Mouse (Mus musculus) heart, embryonic 12.5 days (tissue): ENCODE measurements around the gene Hscb. TPM values are rescaled to one million over a fixed set of nuclear protein-coding genes. Genes with fewer than 3 reads are reported as not detected.

ENCODE experiments used
- ATAC-seq: fragments of 200-750 bp; cut with Nextera tagmentation; 2 replicates; pipeline ENCODE4 v1.8.0; 2017; ENCODE audit warnings: moderate TSS enrichment, moderate library complexity; ENCODE audit not compliant: insufficient number of reproducible peaks, low FRiP score
- H3K27ac ChIP-seq: fragments of 300-500 bp; sonication (generic); 2 replicates; pipeline ENCODE4 v1.5.1; 2016; ENCODE audit warnings: mild to moderate bottlenecking, moderate library complexity; ENCODE audit not compliant: poor library complexity, severe bottlenecking
- H3K27me3 ChIP-seq: fragments of 300-500 bp; sonication (generic); replicated peaks from 2 replicates; pipeline ENCODE4 v1.6.1; 2016; ENCODE audit warnings: mild to moderate bottlenecking, moderate library complexity
- H3K36me3 ChIP-seq: fragments of 300-500 bp; sonication (generic); 2 replicates; pipeline ENCODE4 v1.6.1; 2016; ENCODE audit warnings: mild to moderate bottlenecking, moderate library complexity
- H3K4me1 ChIP-seq: fragments of 300-500 bp; sonication (generic); replicated peaks from 2 replicates; pipeline ENCODE4 v1.6.1; 2016; ENCODE audit warnings: mild to moderate bottlenecking
- H3K4me2 ChIP-seq: fragments of 300-500 bp; sonication (generic); 2 replicates; pipeline ENCODE4 v1.6.1; 2016; ENCODE audit warnings: mild to moderate bottlenecking, moderate library complexity
- H3K4me3 ChIP-seq: fragments of 300-500 bp; sonication (generic); 2 replicates; pipeline ENCODE4 v1.5.1; 2016; ENCODE audit warnings: mild to moderate bottlenecking
- H3K9ac ChIP-seq: fragments of 300-500 bp; sonication (generic); 2 replicates; pipeline ENCODE4 v1.6.1; 2016; ENCODE audit warnings: mild to moderate bottlenecking, moderate library complexity
- H3K9me3 ChIP-seq: fragments of 300-500 bp; sonication (generic); replicated peaks from 2 replicates; pipeline ENCODE4 v1.6.1; 2016; ENCODE audit warnings: mild to moderate bottlenecking, moderate library complexity
- WGBS: fragments of 180-500 bp; shearing (Covaris S2); methylation state at CpG from one replicate; pipeline ENCODE4 v1.1.7; 2016; 5-methylcytosine and 5-hydroxymethylcytosine counted together
- polyA plus RNA-seq: library from polyadenylated mRNA; unstranded; fragments of >200 nt; fragmentation: Nextera tagmentation; extraction: Ambion mirVana; gene quantifications from 2 replicates; pipeline ENCODE4 v1.2.1, GENCODE M21; 2016

The Hscb gene
- polyA plus RNA-seq, 1 experiment from 2014 or later = 32.3 TPM

DNA sequence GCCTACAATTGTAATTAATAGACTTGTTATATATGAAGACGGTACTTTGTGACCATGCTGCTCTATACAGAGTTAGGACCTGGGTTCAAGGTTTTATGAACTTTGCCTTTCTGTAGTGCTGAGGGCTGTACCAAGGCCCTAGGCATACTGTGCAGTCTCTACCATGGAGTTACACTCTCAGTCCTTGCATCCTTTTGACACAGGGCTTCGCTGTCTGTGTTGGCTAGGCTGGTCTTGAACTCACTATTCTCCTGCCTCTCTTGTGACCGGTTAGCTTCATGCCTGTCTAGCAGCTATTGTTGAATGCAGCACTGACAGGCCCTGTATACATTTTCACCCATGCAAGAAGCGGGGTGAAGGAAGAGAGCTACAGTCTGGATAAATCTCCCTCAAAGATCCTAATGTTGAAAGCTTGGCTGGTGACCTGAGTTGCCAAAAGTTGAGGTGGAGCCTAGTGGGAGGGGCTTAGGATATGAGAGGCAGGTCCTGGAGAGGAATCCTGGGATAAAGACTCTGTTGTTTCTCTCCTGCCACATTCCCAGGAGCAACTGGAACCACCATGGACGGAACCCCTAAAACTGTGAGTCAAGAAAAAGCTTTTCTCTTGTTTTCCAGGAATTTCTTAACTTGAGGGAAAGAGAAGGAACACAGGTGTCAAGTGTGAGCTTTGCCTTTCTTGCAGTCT is 8.4 kb downstream of the Hscb start:
- H3K4me2 ChIP-seq = no peak overlapping the region
- no peak overlapping the region for H3K27ac ChIP-seq
- H3K27me3 ChIP-seq = no peaks in the 10 kb centered on the region
- 87% methylated on average over 5 of the region's 5 CpGs for WGBS
- no peak overlapping the region for H3K4me3 ChIP-seq
- H3K9ac ChIP-seq = no peak overlapping the region
- H3K9me3 ChIP-seq = no peaks in the 10 kb centered on the region
- peaks cover 5% of the 10 kb centered on the region for H3K4me1 ChIP-seq
- H3K36me3 ChIP-seq = peaks cover 27% of the 10 kb centered on the region; the same call in 1 of the 2 replicates
- no peak for ATAC-seq

- peaks cover 16% of the 10 kb centered on the region; the same call in 1 of the 2 replicates for H3K36me3 ChIP-seq
- H3K4me2 ChIP-seq = no peak overlapping the region
- no peak for ATAC-seq
- no peaks in the 10 kb centered on the region for H3K9me3 ChIP-seq
- WGBS = 85% methylated on average over 5 of the region's 5 CpGs
- no peak overlapping the region for H3K4me3 ChIP-seq
- no peak overlapping the region for H3K9ac ChIP-seq
- 0 out of 2 replicates have a peak, but pooled peaks cover 5% of the 10 kb centered on the region for H3K27me3 ChIP-seq
- no peak overlapping the region for H3K27ac ChIP-seq
- no peaks in the 10 kb centered on the region for H3K4me1 ChIP-seq
Measured at GRCm38 (mm10) chr5:110827576-110827975, 12.0 kb downstream of the Hscb start.

DNA sequence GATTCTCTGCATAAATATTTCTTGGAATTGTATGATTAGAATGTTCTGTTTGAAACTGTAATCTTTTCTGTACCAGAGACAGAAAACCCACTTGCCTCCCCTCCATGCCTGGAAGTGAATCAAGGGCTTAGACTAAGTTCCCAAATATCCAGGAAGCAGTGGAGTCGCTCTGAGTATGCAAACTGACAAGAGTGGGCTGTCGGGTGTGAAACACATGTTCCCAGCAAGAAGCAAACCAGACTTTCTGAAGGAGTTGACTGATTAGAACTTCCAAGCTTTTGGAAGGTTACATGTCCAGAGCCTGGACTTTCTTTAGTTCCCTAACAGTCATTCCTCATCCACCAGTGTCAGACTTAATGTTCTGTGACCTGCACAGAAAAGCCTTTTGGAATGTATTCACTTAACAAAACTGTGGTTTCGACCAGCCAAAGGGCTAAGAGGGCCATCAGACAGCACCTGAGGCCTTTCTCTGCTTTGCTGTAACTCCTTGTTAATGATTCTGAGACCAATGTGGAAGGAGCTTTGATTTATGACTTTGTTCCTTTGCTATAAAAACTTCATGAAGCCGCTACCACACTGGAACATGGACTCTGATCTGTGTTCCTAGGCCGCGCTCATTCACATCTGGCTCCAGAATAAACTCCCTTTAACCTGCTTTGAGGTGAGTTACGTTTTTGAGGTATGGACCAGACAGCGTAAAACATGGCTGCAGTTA is 12.6 kb downstream of the Hscb start:
- no peak overlapping the region for H3K27ac ChIP-seq
- H3K4me2 ChIP-seq = no peak overlapping the region
- 0 out of 2 replicates have a peak, but pooled peaks cover 5% of the 10 kb centered on the region for H3K27me3 ChIP-seq
- H3K9me3 ChIP-seq = no peaks in the 10 kb centered on the region
- no peaks in the 10 kb centered on the region for H3K4me1 ChIP-seq
- H3K9ac ChIP-seq = no peak overlapping the region
- H3K36me3 ChIP-seq = peaks cover 16% of the 10 kb centered on the region; the same call in 1 of the 2 replicates
- ATAC-seq = no peak
- WGBS = 80% methylated on average over 8 of the region's 8 CpGs
- H3K4me3 ChIP-seq = no peak overlapping the region

- Histone ChIP-seq H3K9me3 (no peaks in the 10 kb centered on the region), H3K27me3 (0 out of 2 replicates have a peak, but pooled peaks cover 5% of the 10 kb centered on the region), H3K9ac (no peak overlapping the region), H3K27ac (no peak overlapping the region), H3K36me3 (0 out of 2 replicates have a peak, but pooled peaks cover 8% of the 10 kb centered on the region), H3K4me2 (no peak overlapping the region), H3K4me3 (no peak overlapping the region), H3K4me1 (no peaks in the 10 kb centered on the region)
- WGBS = 85% methylated on average over 4 of the region's 4 CpGs
- ATAC-seq = no peak
Measured at GRCm38 (mm10) chr5:110824421-110824820, 15.2 kb downstream of the Hscb start.

DNA sequence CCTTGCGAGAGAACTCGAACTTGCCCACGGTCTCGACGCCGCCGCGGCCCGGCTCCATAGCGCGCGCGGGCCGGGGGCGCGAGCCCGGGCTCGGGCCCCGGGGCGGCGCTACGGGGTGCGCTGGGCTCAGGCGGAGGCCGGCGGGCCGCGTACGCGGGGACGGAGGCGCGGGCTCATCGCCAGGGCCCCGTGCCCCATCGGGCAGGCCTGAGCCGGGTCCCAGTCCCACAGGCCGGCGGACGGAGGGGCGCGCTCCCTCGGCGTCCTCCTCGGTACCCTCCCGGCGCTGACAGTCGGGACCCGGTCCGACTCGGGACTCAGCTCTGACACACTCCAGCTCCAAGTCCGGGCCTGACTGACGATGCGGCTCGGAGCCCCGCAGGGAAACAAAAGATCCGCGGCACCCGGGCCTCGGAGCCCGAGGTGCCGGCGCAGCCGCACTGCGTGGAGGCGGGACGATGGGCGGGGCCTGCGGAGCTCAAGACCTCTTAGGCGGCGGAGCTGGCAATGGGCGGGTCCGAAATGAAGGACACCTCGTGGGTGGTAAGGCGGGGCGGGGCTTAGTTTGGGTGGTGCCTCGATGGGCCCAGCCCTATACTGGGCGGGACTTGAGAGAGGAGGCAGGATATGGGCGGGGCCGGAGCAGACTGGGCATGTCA is 29.8 kb downstream of the Hscb start, which contains the start of gene Ulk1:
Gene Ulk1 (minus strand): TSS at position 431 of the 659 bp plus-strand sequence.
- Histone ChIP-seq H3K9me3 (no peaks in the 10 kb centered on the region), H3K4me2 (peak within 1 kb of the TSS; percentile 91), H3K36me3 (0 out of 2 replicates have a peak, but pooled peaks cover 2% of the 10 kb centered on the region), H3K9ac (peak within 1 kb of the TSS; percentile 92), H3K27ac (peak within 1 kb of the TSS; percentile 81), H3K4me3 (peak within 1 kb of the TSS; percentile 86), H3K27me3 (no peaks in the 10 kb centered on the region), H3K4me1 (peaks cover 24% of the 10 kb centered on the region)
- ATAC-seq = peak; percentile 96
- WGBS = under 1% methylated on average over 79 of the region's 80 CpGs

GRCm38 (mm10) chr5:110808821-110809666 is 30.5 kb downstream of the Hscb start:
- Histone ChIP-seq H3K27ac (peak overlapping the region; percentile 81), H3K27me3 (no peaks in the 10 kb centered on the region), H3K9ac (peak overlapping the region; percentile 92), H3K4me1 (peaks cover 24% of the 10 kb centered on the region), H3K4me2 (peak overlapping the region; percentile 91), H3K36me3 (0 out of 2 replicates have a peak, but pooled peaks cover 3% of the 10 kb centered on the region), H3K9me3 (no peaks in the 10 kb centered on the region), H3K4me3 (peak overlapping the region; percentile 86)
- no peak for ATAC-seq
- 1% methylated on average over 27 of the region's 27 CpGs for WGBS

DNA sequence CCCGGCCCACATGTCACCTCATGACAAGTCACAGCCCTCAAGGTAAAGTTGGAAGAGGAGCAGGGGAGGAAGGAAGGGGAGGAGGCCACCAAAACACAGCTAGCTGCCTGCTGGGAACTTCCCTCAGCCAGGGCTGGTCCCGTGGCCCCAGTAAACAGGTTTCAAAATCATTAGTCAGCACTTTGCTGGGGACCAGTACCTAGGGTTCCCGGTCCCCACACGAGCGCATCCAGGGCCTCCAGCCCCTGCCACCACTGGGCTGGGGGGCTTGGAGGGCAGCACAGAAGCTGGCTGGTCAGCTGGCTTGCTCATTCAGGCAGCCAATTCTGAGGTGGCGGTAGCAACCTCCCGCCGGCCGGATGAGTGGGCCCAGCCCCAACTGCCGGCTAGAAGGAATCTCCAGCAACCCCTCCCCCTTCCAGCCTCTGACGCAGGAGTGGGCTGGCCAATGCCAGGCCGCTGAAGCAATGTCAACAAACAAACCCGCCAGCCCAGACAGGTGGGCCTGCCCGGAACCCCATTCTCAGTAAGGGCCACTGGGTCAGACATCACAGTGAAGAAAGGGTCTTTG is 31.4 kb downstream of the Hscb start:
- Histone ChIP-seq H3K36me3 (0 out of 2 replicates have a peak, but pooled peaks cover 5% of the 10 kb centered on the region), H3K27me3 (no peaks in the 10 kb centered on the region), H3K9ac (peak overlapping the region; percentile 92), H3K4me2 (peak overlapping the region; percentile 91), H3K27ac (peak overlapping the region; percentile 72), H3K4me3 (peak overlapping the region; percentile 86), H3K4me1 (peaks cover 24% of the 10 kb centered on the region), H3K9me3 (no peaks in the 10 kb centered on the region)
- ATAC-seq = peak; percentile 85
- 2% methylated on average over 14 of the region's 14 CpGs for WGBS

DNA sequence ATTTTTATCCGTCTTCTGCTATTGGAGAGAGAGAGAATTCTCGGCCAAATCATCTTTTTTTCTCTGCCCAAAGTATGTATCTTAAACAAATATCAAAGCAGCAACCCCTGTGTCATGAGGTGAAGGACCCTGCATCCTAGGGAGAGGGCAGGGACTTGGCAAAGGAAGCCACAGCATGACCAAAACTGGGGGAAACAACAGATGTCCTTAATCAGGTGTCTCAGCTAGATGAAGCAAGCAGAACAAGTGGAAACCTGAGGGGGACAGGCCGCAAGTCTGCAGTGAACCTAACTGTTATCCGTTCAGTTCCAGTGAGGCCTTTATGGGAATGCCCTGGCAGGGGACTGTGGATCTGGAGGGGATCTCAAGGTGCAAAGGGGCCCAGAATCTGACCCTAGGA is 32.1 kb downstream of the Hscb start:
- 80% methylated on average over 4 of the region's 4 CpGs for WGBS

DNA sequence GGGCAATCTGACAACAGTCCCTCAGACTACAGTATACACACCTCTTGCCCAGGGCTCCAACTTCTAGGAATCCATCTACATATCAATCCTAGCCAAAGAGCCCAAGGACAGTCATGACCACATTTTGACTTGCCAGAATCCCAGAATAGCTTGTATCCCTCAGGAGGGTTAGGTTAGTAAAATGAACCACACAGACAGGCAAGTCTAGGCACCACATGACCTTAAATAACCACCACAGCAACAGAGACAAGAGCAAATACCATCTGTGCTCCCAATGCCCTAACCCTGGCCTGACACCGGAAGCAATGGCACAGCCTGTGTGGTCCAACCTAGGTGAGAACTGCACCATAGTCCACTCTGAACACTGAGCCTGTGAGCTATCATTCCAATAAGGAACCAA is 32.9 kb downstream of the Hscb start:
- WGBS = 85% methylated on average over 1 of the region's 1 CpGs
- no peak for ATAC-seq

More for the DNA sequence above, 32.1 kb downstream of the Hscb start:
- peak overlapping the region; percentile 86 for H3K4me3 ChIP-seq
- peak overlapping the region; percentile 91 for H3K4me2 ChIP-seq
- no peaks in the 10 kb centered on the region for H3K9me3 ChIP-seq
- 0 out of 2 replicates have a peak, but pooled peaks cover 5% of the 10 kb centered on the region for H3K36me3 ChIP-seq
- peak overlapping the region; percentile 72 for H3K27ac ChIP-seq
- H3K27me3 ChIP-seq = no peaks in the 10 kb centered on the region
- no peak for ATAC-seq
- peak overlapping the region; percentile 92 for H3K9ac ChIP-seq
- peaks cover 25% of the 10 kb centered on the region for H3K4me1 ChIP-seq

GRCm38 (mm10) chr5:110806154-110806553 is 33.4 kb downstream of the Hscb start:
- 96% methylated on average over 4 of the region's 4 CpGs for WGBS
- Histone ChIP-seq H3K27ac (no peak overlapping the region), H3K36me3 (peaks cover 16% of the 10 kb centered on the region; the same call in 1 of the 2 replicates), H3K27me3 (no peaks in the 10 kb centered on the region), H3K4me2 (no peak overlapping the region), H3K4me1 (peaks cover 35% of the 10 kb centered on the region), H3K9ac (no peak overlapping the region), H3K9me3 (no peaks in the 10 kb centered on the region), H3K4me3 (no peak overlapping the region)
- ATAC-seq = no peak

More for the DNA sequence above, 32.9 kb downstream of the Hscb start:
- H3K27ac ChIP-seq = no peak overlapping the region
- no peak overlapping the region for H3K4me2 ChIP-seq
- peaks cover 10% of the 10 kb centered on the region; the same call in 1 of the 2 replicates for H3K36me3 ChIP-seq
- H3K27me3 ChIP-seq = no peaks in the 10 kb centered on the region
- no peak overlapping the region for H3K4me3 ChIP-seq
- H3K9me3 ChIP-seq = no peaks in the 10 kb centered on the region
- H3K9ac ChIP-seq = no peak overlapping the region
- peaks cover 33% of the 10 kb centered on the region for H3K4me1 ChIP-seq
